Mouse (Mus musculus) stomach, embryonic 15.5 days (tissue): ENCODE data around the gene Adamtsl1. TPM values are rescaled to one million over a fixed set of nuclear protein-coding genes. Genes with fewer than 3 reads are reported as not detected.
A peak's percentile ranks its signal among the peaks of the same experiment; 100 is the strongest.

Source experiments
- ATAC-seq: fragments of 200-750 bp; cut with Nextera tagmentation; 2 replicates; pipeline ENCODE4 v1.8.0; 2017; ENCODE audit warnings: low read depth, moderate number of reproducible peaks, moderate TSS enrichment; ENCODE audit not compliant: insufficient read depth, low FRiP score
- H3K27ac ChIP-seq: fragments of 300-500 bp; sonication (generic); 2 replicates; pipeline ENCODE4 v1.5.1; 2015; ENCODE audit warnings: mild to moderate bottlenecking, inconsistent platforms
- H3K27me3 ChIP-seq: fragments of 300-500 bp; sonication (generic); replicated peaks from 2 replicates; pipeline ENCODE4 v1.6.1; 2015; ENCODE audit warnings: inconsistent platforms
- H3K36me3 ChIP-seq: fragments of 300-500 bp; sonication (generic); 2 replicates; pipeline ENCODE4 v1.6.1; 2015; ENCODE audit warnings: inconsistent platforms
- H3K4me1 ChIP-seq: fragments of 300-500 bp; sonication (generic); 2 replicates; pipeline ENCODE4 v1.6.1; 2015; ENCODE audit warnings: inconsistent platforms
- H3K4me2 ChIP-seq: fragments of 300-500 bp; sonication (generic); 2 replicates; pipeline ENCODE4 v1.6.1; 2015; ENCODE audit warnings: mild to moderate bottlenecking, inconsistent platforms
- H3K4me3 ChIP-seq: fragments of 300-500 bp; sonication (generic); replicated peaks from 2 replicates; pipeline ENCODE4 v1.5.1; 2015; ENCODE audit warnings: inconsistent platforms
- H3K9ac ChIP-seq: fragments of 300-500 bp; sonication (generic); 2 replicates; pipeline ENCODE4 v1.6.1; 2015; ENCODE audit warnings: inconsistent platforms
- H3K9me3 ChIP-seq: fragments of 300-500 bp; sonication (generic); 2 replicates; pipeline ENCODE4 v1.6.1; 2016; ENCODE audit warnings: inconsistent platforms
- WGBS: fragments of 180-500 bp; shearing (Covaris S2); methylation state at CpG from one replicate; pipeline ENCODE4 v1.1.7; 2015; 5-methylcytosine and 5-hydroxymethylcytosine counted together
- polyA plus RNA-seq: library from polyadenylated mRNA; unstranded; fragments of >200 nt; fragmentation: Nextera tagmentation; extraction: Ambion mirVana; gene quantifications from 2 replicates; pipeline ENCODE4 v1.2.1, GENCODE M21; 2015

Adamtsl1 gene
- polyA plus RNA-seq, 1 experiment from 2014 or later: 17.8 TPM

GRCm38 (mm10) chr4:86273703-86274355 lies 759.9 kb downstream of the Adamtsl1 start:
- no peak for ATAC-seq
- H3K27me3 ChIP-seq: no peaks in the 10 kb centered on the region
- H3K9me3 ChIP-seq: no peaks in the 10 kb centered on the region
- H3K4me3 ChIP-seq: no peak overlapping the region
- H3K4me1 ChIP-seq: no peaks in the 10 kb centered on the region
- 44% methylated on average over 6 of the region's 6 CpGs for whole genome bisulfite sequencing
- H3K9ac ChIP-seq: no peak overlapping the region
- H3K4me2 ChIP-seq: no peak overlapping the region
- no peak overlapping the region for H3K27ac ChIP-seq
- H3K36me3 ChIP-seq: no peaks in the 10 kb centered on the region

GRCm38 (mm10) chr4:86274663-86275062 lies 760.7 kb downstream of the Adamtsl1 start:
- H3K27me3 ChIP-seq: no peaks in the 10 kb centered on the region
- H3K4me3 ChIP-seq: no peak overlapping the region
- no peak overlapping the region for H3K4me2 ChIP-seq
- WGBS: 63% methylated on average over 2 of the region's 2 CpGs
- no peaks in the 10 kb centered on the region for H3K36me3 ChIP-seq
- ATAC-seq: no peak
- no peaks in the 10 kb centered on the region for H3K9me3 ChIP-seq
- no peak overlapping the region for H3K9ac ChIP-seq
- no peak overlapping the region for H3K27ac ChIP-seq
- H3K4me1 ChIP-seq: no peaks in the 10 kb centered on the region

GRCm38 (mm10) chr4:86276021-86276813 lies 762.2 kb downstream of the Adamtsl1 start:
- no peak overlapping the region for H3K4me3 ChIP-seq
- no peaks in the 10 kb centered on the region for H3K9me3 ChIP-seq
- no peak overlapping the region for H3K4me2 ChIP-seq
- H3K27me3 ChIP-seq: no peaks in the 10 kb centered on the region
- no peak for ATAC-seq
- WGBS: 52% methylated on average over 14 of the region's 14 CpGs
- no peak overlapping the region for H3K9ac ChIP-seq
- no peaks in the 10 kb centered on the region for H3K4me1 ChIP-seq
- H3K36me3 ChIP-seq: no peaks in the 10 kb centered on the region
- H3K27ac ChIP-seq: peak overlapping the region; percentile 59; the same call in 1 of the 2 replicates

GRCm38 (mm10) chr4:86278546-86278945 lies 764.6 kb downstream of the Adamtsl1 start:
- H3K27ac ChIP-seq: no peak overlapping the region
- H3K4me1 ChIP-seq: no peaks in the 10 kb centered on the region
- no peak overlapping the region for H3K9ac ChIP-seq
- no peaks in the 10 kb centered on the region for H3K9me3 ChIP-seq
- no peaks in the 10 kb centered on the region for H3K27me3 ChIP-seq
- H3K4me3 ChIP-seq: no peak overlapping the region
- H3K36me3 ChIP-seq: no peaks in the 10 kb centered on the region
- ATAC-seq: no peak
- H3K4me2 ChIP-seq: no peak overlapping the region
- WGBS: 25% methylated on average over 5 of the region's 5 CpGs

DNA sequence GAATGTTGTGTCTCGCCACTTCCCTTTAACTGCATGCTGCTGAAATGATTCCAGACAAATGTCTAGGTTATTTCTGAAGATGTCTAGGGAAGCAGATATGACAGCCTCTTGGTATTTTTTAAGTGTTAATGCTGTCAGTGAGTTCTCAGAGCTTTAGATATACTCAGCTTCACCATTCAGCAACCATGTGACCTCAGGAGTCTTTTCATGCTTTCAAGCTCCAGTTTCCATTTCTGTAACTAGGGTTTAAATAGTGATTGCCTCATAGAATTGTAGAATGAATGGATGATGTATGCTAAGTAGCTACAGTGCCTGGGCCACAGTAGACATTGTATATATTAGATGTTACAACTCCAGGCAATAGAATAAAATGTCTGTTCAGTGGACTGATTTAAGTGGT lies 772.6 kb downstream of the Adamtsl1 start:
- Histone ChIP-seq H3K27ac (no peak overlapping the region), H3K4me2 (no peak overlapping the region), H3K9me3 (no peaks in the 10 kb centered on the region), H3K4me1 (no peaks in the 10 kb centered on the region), H3K27me3 (no peaks in the 10 kb centered on the region), H3K9ac (no peak overlapping the region), H3K4me3 (no peak overlapping the region), H3K36me3 (no peaks in the 10 kb centered on the region)
- ATAC-seq: no peak
- WGBS: 70% methylated on average over 1 of the region's 1 CpGs

DNA sequence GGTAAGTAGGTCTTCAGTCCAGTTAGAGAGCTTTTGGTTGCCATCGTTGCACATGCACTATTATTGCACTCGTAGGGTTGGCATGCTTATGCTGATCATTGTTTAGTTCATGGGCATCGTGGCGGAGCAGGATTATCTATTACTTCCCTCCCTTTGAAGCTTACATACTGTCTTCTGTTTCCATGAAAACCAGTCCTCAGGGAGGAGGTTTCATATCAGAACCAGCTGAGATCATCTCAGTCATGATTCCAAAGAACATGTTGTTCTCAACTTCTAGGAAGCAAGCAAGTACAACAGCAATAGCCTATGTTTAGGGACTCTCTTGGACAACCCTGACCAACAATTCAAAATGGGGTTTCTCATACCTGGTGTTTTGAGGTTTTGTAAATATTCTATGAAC lies 774.3 kb downstream of the Adamtsl1 start:
- H3K4me1 ChIP-seq: no peaks in the 10 kb centered on the region
- no peaks in the 10 kb centered on the region for H3K27me3 ChIP-seq
- no peak for ATAC-seq
- H3K9me3 ChIP-seq: no peaks in the 10 kb centered on the region
- H3K27ac ChIP-seq: no peak overlapping the region
- no peaks in the 10 kb centered on the region for H3K36me3 ChIP-seq
- no peak overlapping the region for H3K9ac ChIP-seq
- H3K4me2 ChIP-seq: no peak overlapping the region
- WGBS: 81% methylated on average over 4 of the region's 4 CpGs
- H3K4me3 ChIP-seq: no peak overlapping the region

GRCm38 (mm10) chr4:86289511-86290273 lies 775.7 kb downstream of the Adamtsl1 start:
- H3K9me3 ChIP-seq: no peaks in the 10 kb centered on the region
- H3K36me3 ChIP-seq: no peaks in the 10 kb centered on the region
- ATAC-seq: no peak
- H3K27me3 ChIP-seq: no peaks in the 10 kb centered on the region
- no peaks in the 10 kb centered on the region for H3K4me1 ChIP-seq
- no peak overlapping the region for H3K4me3 ChIP-seq
- 74% methylated on average over 12 of the region's 12 CpGs for WGBS
- H3K4me2 ChIP-seq: no peak overlapping the region
- no peak overlapping the region for H3K9ac ChIP-seq
- no peak overlapping the region for H3K27ac ChIP-seq

DNA sequence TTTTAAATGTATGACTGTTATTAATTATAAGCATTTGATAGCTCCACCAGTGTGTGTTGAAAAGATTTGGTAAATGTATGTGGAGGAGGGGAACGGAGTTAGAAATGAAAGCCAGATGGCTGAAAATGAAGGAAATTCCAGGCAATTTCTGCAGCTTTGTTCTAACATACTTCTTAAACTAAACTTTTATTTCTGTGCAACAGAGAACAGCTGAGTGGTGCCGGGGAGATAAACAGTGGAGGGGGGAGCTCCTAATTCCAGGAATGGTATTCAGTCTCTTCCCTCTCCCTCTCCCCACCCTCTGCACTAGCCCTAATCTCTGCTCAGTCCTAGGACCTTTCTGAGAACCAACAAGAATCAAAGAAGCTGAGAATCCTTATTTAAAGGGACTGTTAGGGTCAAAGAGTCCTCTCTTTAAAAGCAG lies 780.9 kb downstream of the Adamtsl1 start:
- H3K9me3 ChIP-seq: no peaks in the 10 kb centered on the region
- H3K4me2 ChIP-seq: no peak overlapping the region
- 32% methylated on average over 2 of the region's 2 CpGs for WGBS
- no peaks in the 10 kb centered on the region for H3K4me1 ChIP-seq
- ATAC-seq: peak; percentile 76; the same call in 1 of the 2 replicates
- peak overlapping the region; percentile 64 for H3K27ac ChIP-seq
- no peak overlapping the region for H3K4me3 ChIP-seq
- H3K9ac ChIP-seq: no peak overlapping the region
- no peaks in the 10 kb centered on the region for H3K27me3 ChIP-seq
- H3K36me3 ChIP-seq: no peaks in the 10 kb centered on the region

DNA sequence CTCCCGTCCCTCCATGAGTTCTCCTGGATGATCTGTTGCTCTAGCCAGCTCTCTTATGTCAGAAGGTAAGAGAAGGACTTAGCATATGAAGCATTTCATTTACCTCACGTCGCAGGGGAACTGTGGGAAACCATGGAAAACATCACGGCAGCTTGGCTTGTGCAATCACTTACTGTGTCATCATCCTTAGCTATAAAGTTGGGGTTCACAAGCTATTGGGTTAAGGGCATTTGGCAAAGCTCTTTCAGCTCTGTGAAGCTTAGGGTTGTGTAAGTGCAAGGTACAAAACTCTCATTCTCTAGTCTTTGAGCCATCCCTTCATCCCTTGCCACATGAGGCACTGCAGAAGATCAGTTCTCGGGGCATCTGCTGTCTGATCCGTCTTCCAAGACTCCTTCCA lies 787.5 kb downstream of the Adamtsl1 start:
- Histone ChIP-seq H3K9me3 (no peaks in the 10 kb centered on the region), H3K36me3 (no peaks in the 10 kb centered on the region), H3K4me3 (no peak overlapping the region), H3K4me1 (no peaks in the 10 kb centered on the region), H3K27ac (no peak overlapping the region), H3K4me2 (no peak overlapping the region), H3K27me3 (no peaks in the 10 kb centered on the region), H3K9ac (no peak overlapping the region)
- no peak for ATAC-seq
- 86% methylated on average over 6 of the region's 6 CpGs for WGBS

DNA sequence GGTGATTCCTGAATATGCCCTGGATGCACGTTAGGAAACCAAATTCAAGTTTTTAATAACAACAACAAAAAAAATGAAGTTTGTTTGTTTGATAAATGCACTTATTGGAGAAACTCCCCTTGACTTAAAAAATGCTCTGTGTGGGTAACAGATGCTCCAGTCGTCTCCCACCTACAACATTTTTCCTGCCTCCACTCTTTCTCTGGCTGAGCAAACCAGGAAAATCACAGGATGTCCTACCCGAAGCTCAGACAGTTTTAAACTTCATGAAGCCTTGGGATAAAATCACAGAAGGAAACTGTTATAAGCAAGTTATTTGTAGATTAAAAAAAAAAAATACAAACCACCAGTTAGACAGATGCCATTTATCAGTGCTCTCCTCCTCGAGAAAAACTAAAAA lies 788.1 kb downstream of the Adamtsl1 start:
- Histone ChIP-seq H3K36me3 (no peaks in the 10 kb centered on the region), H3K9me3 (no peaks in the 10 kb centered on the region), H3K27ac (no peak overlapping the region), H3K9ac (no peak overlapping the region), H3K4me2 (no peak overlapping the region), H3K4me3 (no peak overlapping the region), H3K27me3 (no peaks in the 10 kb centered on the region), H3K4me1 (no peaks in the 10 kb centered on the region)
- 59% methylated on average over 4 of the region's 4 CpGs for WGBS
- ATAC-seq: no peak

GRCm38 (mm10) chr4:86306753-86307152 lies 792.8 kb downstream of the Adamtsl1 start:
- Histone ChIP-seq H3K4me1 (0 out of 2 replicates have a peak, but pooled peaks cover 3% of the 10 kb centered on the region), H3K36me3 (no peaks in the 10 kb centered on the region), H3K9ac (no peak overlapping the region), H3K27ac (no peak overlapping the region), H3K9me3 (no peaks in the 10 kb centered on the region), H3K27me3 (no peaks in the 10 kb centered on the region), H3K4me2 (no peak overlapping the region), H3K4me3 (no peak overlapping the region)
- no peak for ATAC-seq

GRCm38 (mm10) chr4:86309178-86309577 lies 795.2 kb downstream of the Adamtsl1 start:
- Histone ChIP-seq H3K4me2 (no peak overlapping the region), H3K4me3 (no peak overlapping the region), H3K36me3 (no peaks in the 10 kb centered on the region), H3K9me3 (no peaks in the 10 kb centered on the region), H3K27me3 (no peaks in the 10 kb centered on the region), H3K9ac (no peak overlapping the region), H3K27ac (no peak overlapping the region), H3K4me1 (0 out of 2 replicates have a peak, but pooled peaks cover 3% of the 10 kb centered on the region)
- no peak for ATAC-seq
- 73% methylated on average over 2 of the region's 2 CpGs for WGBS
